Mouse (Mus musculus): ENCODE measurements around the gene Obox8. TPM values are rescaled to one million over a fixed set of nuclear protein-coding genes. Genes with fewer than 3 reads are reported as not detected.

Obox8 gene
- total RNA-seq (2021), result not detected
- long read RNA-seq, experiment 1, result 0 reads
- long read RNA-seq, experiment 2, result 0 reads

GRCm38 (mm10) chr7:14333457-14333856 lies at the start of gene Obox8:
Gene Obox8, minus strand, starts transcription at chr7:14333557.
- DNase-seq, result no peak

GRCm38 (mm10) chr7:14317209-14317608 lies 16.1 kb downstream of the Obox8 start:
- no peak for DNase-seq

- DNase-seq, result no peak
Measured at GRCm38 (mm10) chr7:14308671-14309070, 24.7 kb downstream of the Obox8 start.

- DNase-seq, result no peak
Measured at GRCm38 (mm10) chr7:14307571-14307970, 25.8 kb downstream of the Obox8 start.

Other genes with a start within 250 kb of the Obox8 start
- not detected for gene Sult2a3, start 210.5 kb downstream of the Obox8 start, total RNA-seq (2021)
- not detected for gene Sult2a6, start 78.7 kb downstream of the Obox8 start, total RNA-seq (2021)
- not detected for gene Sult2a8, start 113.2 kb upstream of the Obox8 start, total RNA-seq (2021)
- not detected for gene Sult2a7, start 160.7 kb upstream of the Obox8 start, total RNA-seq (2021)
- gene Vmn1r90, start 229.9 kb upstream of the Obox8 start, total RNA-seq (2021), result under 1 TPM in 1 of 2 experiments, not detected in 1; 0.11 TPM

Measured in gastrocnemius, postnatal 25 days (tissue).